Mouse (Mus musculus) thymus, postnatal 25 days (tissue): ENCODE results near the gene Fam193a.

Experiments used
- DNase-seq: peaks from one replicate; pipeline ENCODE4 v3.0.0; 2022

Gene Fam193a

DNA sequence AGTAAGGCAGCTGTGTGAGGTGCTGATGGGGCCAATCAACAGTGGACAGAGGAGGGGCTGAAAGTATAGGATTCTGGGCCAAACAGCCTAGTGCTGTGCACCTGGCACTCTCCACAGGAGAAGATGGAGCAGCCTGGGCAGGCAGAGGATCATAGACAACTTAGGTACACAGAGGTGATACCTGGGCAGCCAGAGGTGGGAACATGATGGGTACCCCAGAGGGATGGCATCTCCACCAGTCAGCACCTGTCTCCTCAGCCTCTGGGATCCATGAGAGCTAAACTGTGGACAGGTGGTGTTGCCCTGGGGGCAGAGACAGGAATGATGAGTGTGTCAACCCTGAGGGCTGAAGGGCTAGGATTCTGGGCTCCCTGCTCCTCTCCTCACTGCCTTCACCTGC, 154.8 kb downstream of the Fam193a start:
- DNase-seq: no peak

DNA sequence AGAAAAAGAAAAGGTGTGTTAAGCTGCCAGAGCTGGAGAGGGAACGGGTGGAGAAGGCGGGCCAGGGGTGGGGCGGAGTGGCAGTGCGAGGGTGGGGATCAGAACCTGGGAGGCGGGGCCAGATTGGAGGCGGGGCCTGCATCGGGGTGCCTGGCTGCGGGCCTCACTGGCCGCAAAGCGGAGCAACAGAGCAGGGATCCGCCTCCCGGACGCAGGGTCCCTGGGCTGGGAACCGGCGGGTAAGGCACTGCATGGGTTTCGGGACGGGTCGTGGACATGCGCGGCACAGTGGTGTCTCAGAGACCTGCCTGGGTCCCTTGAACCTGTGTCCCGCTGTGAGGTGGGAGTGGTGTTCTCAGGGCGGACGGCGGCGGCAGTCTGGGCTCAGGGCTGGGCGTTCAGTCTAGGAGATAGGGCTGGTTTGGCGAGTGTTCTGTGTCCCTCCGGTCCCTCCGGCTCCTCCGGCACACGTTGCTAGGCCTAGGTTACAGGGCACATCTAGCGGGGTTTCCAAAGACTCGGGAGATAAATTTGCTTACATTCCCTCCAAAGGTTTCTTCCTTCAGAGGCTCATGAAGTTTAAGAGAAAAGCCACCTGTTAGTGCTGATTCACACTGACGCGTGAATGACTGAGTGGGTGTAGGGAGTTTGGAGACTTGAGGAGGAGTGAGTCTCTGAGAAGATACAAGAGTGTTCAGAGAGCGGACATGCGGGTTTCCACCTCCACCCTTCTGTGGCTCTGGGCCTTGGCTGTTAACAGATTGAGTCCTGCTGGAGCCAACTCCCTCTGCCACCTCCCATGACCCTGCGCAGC, 156.1 kb downstream of the Fam193a start, which contains the start of gene Sh3bp2:
Gene Sh3bp2, plus strand, starts transcription at position 176 of the 814 bp plus-strand sequence.
- DNase-seq: peak; percentile 98

DNA sequence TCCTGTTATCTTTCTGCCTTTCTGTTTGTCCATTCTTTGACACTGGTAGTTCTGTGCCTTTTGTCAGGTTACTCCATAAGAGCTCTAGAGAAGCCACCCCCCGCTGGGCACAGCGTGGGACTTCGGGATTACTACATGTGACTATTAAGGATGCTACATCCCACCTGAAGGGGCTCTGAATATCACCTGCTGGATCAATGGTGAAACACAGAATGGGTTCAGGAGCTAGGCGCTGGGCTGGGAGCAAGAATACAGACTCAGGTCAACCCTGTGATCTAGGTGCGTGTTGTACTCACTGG, 156.7 kb downstream of the Fam193a start:
- DNase-seq: no peak

DNA sequence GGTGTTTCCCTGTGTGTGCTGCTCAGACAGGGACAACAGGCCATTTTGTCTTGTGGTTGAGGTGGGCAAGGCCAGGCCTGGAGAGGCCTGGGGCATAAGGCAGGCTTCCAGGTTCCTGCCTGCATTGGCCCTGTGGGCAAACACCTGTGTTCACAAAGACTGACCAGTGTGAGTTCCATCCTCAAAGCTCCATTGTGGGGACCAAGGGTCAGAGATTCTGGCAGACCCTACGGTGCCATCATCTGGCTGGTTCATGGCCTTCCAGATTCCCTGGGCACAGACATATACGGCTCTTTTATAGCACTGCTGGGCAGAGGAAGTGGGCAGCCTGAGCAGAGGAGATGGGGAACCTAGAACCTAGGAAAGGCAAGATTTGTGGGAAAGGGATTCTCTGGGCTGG, 157.6 kb downstream of the Fam193a start:
- no peak for DNase-seq

DNA sequence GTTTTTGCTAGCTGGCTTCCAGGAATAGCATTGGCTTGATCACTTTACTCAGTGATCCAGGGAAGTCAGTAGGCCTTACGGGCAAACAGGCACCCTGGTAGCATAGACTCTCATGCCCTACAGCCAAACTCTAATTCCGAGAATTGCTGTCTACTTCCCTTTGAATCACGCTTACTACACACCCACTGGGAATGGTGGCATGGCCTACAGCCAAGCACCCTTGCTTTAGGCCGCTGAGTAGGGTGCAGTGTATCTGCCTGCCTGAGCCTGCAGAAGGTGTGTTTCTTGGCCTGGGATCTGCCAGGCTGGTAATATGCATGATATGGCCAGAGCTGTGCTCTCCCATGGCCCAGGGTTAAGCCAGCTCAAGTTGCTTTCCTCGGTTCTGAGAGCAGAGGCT, 159.0 kb downstream of the Fam193a start:
- DNase-seq: no peak

DNA sequence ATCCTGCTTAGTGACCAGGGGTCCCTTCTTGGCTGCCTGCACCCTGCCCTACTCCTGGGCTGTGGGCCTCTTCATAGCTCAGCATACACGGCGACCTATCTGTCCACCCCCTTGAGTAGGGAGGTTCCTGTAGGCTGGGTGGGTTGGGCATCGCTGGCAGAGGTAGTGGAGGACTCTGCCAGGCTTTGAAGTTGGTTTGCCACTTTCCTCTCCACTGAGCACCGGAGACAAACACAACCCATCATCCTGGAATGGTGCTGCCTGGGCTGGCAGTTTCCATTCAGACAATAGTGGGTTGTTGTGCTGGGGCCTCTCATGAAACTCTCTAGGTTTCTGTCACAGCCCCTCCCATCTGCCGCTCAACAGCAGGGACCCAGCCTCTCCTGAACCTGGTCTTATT, 160.4 kb downstream of the Fam193a start:
- no peak for DNase-seq

DNA sequence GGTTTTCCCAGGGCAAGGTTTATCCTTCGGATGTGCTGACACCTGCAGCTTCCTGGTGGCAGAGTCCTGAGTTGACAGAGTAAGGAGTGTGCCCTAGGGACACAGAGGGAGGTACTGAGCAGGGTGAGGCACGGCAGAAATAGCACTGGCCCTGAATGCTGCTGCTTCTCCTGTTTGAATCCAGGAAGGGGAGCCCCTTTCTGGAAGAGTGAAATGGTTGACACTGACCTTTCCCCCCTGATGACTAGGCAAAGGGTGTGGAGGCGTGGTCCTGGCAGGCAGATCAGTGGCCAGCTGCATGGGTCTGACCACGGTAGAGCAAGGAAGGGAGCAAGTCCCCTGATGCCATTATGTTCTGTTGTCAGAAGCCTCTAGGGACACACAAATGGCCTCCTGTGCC, 161.0 kb downstream of the Fam193a start:
- DNase-seq: no peak

DNA sequence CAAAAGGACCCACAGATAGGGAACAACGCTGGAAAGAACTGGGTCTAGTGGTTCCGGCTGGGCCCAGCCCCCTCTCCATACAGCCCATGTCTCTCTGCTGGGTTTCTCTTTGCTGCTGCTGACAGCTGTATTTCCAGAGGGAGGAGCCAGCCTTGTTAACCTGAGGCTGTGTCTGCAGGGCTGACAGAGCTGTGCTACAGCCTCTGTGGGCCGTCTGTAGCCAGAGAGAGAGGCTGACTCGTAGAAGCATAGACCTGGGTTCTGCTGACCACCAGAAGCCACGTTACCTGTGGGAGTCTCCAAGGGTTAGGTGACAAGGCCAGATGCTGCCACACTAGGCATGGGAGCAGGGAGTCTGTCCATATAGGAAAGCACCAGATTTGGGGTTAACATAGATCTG, 163.3 kb downstream of the Fam193a start:
- DNase-seq: no peak

DNA sequence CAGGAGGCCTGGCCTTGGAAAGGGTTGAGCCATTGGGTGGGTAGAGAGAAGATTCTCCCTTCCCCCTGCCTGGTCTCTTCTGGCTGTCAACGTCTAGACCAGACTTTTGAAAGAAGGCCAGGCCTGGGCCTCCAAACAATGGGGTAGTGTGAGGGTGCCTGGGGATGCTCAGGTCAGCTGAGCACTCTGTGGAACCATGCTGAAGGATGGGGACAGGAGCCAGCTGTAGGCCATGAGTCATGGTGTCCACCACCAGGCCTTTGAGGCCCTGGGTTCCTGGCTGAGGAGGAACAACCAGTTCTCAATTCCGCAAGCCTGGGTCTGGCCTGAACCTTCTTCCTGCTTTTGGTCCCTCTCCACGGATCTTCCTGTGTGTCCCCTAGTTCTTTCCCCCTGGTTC, 164.1 kb downstream of the Fam193a start:
- DNase-seq: no peak

DNA sequence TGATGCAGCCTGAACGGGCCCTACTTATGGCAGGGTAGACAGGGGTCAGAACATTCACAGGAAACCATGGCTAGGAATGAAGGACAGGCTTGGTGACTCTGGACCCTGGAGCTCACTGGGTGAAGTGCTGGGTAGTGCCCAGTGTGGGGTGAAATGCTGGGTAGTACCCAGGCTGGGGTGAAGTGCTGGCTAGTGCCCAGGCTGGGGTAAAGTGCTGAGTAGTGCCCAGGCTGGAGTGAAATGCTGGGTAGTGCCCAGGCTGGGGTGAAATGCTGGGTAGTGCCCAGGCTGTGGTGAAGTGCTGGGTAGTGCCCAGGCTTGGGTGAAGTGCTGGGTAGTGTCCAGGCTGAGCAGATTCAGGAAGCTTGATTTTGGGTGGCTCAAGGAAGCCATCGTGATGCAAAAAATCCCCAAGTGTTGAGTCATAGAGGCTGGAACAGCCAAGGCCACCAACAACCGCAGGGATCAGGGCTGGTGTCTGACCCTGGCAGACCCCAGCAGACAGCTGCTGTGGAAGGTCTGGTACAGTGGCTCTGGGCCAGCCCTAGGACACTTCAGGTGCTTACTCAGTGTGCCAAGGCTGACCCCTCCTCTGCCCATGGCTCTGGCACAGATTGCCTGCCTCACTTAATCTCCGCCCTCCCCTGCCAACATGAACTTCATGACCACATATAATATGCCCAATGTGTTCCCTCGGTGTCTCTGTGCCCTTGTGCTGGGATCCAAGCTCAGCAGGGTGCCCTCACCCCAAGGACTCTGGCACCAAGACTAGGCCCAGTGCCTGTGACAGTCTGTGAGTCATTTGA, 165.2 kb downstream of the Fam193a start:
- no peak for DNase-seq

DNA sequence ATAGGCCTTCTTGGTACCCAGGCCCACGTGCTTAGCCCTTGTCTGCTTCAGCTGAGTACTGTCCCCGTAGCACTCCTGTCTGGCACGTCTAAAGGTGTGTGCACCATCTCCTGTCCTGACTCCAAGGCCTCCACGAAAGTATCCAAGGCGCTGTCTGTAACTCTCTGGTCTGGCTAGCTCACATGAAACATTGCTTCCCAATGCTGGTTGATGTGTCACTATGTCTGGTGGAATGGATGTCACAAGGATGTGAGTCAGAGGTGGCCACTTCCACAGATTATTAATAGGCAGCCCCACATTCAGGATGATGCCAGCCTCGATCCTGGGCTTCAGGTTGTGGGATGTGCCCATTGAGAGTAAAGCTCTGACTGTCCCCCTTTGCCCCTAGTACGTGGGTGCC, 166.1 kb downstream of the Fam193a start:
- no peak for DNase-seq
